Mouse (Mus musculus) embryo, embryonic 10.5 days (tissue): ENCODE results near the gene Tmem185b.

Experiments used
- DNase-seq: peaks from one replicate; pipeline ENCODE4 v3.0.0-alpha.2; 2015; ENCODE audit warnings: low spot score

Gene Tmem185b

DNA sequence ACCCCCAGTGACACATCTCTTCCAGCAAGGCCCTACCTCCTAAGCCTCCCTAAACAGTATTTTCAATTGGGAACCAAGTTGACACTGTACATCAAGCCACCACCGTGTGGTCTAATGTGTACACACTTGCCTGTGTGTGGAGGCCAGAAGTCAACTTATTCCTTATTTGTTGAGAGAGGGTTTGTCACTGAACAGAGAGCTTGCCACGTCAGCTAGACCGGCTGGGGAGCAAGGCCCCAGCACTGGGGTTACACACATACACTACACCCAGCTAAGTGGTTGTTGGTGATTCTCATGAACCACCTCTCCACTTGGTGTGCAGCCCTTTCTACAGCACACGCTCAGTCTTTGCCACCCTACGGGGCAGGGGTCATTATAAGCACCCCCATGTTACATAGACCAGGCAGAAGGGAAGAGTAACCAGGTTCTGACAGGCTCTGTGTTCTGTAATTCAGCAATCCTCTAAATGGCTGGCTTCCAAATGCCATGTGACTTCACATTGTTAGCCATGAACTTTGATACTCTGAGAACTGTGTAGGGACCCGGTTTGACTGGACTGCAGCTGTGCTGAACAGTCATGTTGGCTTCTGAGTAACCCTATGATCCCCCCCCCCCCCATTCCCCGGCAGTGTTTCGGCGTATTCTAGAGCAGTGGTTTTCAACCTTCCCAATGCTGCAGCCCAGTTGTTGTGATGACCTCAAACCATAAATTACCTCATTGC is 15.0 kb downstream of the Tmem185b start:
- DNase-seq, result no peak

DNA sequence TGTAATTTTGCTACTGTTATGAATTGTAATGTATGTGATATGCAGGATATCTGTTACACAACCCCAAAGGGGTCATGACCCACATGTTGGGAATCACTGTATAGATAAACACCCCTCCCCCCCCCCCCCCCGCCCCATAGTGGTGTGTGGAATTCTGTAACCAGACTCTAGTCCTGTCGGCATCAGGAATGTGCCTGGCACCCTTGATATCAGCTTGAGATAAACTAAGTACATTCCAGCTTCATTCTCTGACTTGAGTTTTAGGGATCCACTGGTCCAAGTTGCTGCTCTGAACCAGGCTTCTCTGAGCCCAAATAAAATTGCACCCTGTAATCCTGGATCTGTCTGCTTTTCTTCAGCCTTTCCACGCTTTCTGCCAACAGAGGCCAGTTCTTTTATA is 15.6 kb downstream of the Tmem185b start:
- DNase-seq, result no peak

DNA sequence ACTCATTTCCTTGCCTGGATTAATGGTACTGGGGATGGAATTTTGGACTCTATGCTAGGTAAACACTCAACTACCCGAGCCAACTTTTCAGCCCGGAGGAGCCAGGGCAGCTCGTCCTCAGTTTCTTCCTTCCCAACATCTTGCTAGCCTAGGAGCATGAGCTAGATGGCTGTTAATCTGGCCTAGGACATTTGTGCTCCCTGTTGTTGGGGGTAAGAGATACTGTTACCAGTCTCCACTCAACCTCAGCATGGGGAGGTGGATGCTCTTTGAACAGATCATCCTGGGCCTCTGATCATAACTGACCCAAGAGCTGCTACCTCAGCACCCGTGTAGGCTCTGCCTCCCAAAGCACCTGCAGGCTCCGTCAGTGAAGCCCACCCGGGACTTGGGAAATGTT is 17.4 kb downstream of the Tmem185b start:
- no peak for DNase-seq

- no peak for DNase-seq
Measured at GRCm38 (mm10) chr1:119544611-119545155, 18.7 kb downstream of the Tmem185b start.

- DNase-seq, result no peak
Measured at GRCm38 (mm10) chr1:119545164-119545563, 19.2 kb downstream of the Tmem185b start.

GRCm38 (mm10) chr1:119545671-119546070 is 19.7 kb downstream of the Tmem185b start:
- DNase-seq, result no peak

DNA sequence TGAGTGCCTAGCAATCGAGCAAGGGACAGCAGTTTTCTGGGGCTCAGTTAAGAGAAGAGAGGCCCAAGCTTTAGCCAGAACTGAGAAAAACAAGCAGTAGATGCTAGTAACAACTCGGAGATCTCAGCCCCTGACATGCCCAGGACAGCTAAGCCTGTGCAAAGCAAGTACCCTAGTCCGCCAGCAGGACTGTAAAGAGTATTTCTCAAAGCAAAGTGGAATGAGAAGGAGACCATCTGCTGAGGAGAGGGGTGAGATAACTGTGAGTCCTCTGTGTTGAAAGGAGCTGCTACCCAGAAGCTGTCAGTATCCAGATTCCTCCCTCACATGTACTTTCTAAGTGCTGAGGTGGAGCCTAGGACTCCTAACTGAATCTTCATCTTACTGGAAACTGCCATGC is 20.5 kb downstream of the Tmem185b start:
- no peak for DNase-seq

DNA sequence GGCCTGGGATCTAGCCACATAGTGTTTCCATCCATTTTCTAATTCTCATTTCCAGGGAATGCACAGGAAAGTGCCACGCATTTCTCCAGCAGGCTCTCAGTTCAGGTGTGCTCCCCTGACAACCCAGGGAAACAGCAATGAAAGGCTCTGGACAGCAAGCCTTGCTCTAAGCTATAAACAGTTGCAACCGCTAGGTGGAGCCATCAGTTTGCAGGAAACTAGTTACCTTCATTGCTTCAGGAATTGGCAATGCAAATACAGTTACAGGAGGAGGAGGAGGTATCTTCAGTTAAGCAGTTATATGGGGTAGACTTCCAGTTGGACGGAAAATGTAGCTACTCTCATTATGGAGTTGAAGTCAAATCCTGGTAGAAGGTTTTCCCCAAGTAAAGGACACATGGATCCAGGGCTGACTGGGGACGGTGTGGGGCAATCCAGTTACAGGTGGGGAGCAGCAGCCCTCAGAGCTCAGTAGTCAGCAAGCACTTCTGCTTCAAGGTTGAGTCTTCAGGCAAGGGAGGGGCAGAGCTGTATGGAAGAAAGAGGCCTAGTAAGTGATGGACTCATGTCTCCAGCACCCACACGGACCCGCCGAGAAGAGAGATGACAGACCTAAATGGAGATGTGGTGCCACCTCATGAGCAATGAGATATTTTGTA is 22.8 kb downstream of the Tmem185b start:
- peak; percentile 82 for DNase-seq

- no peak for DNase-seq
Measured at GRCm38 (mm10) chr1:119549327-119549689, 23.3 kb downstream of the Tmem185b start.

DNA sequence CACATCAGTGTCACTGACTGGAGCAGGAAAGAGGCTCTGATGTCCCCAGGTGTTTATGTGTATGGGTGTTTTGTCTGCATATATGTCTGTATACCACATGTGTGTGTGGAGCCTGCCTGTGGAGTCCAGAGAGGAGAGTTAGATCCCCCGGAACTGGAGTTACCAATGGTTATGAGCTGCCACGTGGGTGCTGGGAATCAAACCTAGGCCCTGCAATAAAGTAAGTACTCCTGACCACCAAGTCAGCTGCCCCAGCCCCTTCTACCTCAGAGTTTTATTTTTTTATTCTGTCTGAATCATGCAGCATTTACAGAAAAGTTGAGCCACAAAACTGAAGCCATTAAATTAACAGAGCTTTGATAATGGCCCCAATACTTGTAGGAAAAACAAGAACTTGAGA is 24.1 kb downstream of the Tmem185b start:
- DNase-seq, result no peak

DNA sequence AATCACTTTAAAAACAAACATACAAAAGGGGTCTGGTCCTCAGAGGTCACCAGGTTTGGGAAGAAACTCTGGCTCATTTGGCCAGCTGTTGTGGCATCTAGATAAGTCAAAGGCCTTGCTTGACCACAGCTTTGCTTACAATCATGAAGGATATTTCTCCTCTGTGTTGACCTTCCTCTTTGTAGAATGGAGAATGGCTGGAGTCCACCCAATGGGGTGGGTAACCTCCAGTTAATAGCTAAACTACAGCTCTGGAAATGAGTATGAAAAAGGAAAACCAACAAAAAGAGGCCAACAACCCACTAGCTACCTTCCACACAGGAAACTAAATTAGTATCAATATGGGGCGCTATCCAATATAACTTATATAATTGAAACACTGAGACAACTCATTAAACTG is 25.7 kb downstream of the Tmem185b start:
- DNase-seq, result no peak

DNA sequence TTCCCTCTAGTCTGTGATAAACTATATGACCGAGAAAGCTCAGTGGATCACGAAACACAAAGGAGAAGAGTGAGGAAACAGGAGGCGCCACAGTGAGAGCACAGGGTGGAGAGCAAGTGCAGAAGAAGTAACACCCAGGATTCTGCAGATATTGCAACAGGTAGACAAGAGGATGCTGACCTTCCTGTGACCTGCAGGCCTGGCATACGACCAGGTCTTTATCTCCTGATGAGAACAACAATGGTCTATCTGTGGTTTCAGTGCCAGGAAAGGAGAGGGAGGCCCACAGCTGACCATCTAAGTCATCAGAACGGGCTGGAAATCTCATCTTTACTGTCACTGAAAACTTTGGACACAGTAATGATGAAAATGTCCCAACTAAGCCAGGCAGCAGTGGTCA is 29.7 kb downstream of the Tmem185b start:
- DNase-seq, result no peak

- no peak for DNase-seq
Measured at GRCm38 (mm10) chr1:119557641-119558395, 31.9 kb downstream of the Tmem185b start.

DNA sequence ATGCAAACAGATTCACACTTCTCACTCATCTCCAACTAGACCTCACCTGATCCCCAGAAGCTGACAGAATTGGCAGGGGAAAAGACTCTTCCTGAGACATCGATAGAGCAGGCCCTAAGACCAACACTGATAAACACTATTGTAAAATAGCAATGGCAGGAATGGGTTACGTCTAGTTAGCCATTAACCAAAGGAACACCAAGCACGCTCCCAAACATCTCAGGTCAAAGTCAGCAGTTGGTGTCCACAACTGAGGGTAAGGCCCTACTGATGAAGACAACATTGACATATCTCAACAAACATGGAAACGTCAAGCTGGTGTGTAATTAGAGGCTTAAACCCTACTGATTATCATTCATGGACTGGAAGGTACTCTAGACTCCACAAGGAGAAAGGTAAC is 39.6 kb downstream of the Tmem185b start:
- no peak for DNase-seq

DNA sequence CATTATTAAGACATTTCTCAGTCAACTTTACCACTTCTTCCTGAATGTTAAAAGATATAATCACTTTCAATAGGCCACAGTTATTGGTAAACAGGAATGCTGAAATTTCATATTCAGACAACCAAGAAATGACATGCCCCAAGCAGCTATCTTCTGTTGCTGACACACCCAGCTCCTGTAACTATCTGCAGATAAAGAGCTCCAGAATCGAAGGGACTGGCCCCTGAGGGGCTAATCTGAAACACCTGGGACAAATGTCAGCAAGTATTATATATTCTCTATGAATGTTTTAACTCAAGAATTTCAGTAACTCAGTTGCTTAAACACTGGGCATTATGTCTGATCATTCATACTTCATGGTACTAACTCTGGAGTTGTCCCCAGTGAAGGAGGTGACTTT is 44.2 kb downstream of the Tmem185b start:
- DNase-seq, result no peak
